Mouse (Mus musculus) CD4-positive helper T cell, adult 2 months (primary cell): ENCODE measurements around the gene Zkscan6.

Source experiments
- DNase-seq: peaks from one replicate; pipeline ENCODE4 v3.0.0-alpha.2; 2012; ENCODE audit warnings: low read depth, missing footprints, low spot score

Gene Zkscan6

DNA sequence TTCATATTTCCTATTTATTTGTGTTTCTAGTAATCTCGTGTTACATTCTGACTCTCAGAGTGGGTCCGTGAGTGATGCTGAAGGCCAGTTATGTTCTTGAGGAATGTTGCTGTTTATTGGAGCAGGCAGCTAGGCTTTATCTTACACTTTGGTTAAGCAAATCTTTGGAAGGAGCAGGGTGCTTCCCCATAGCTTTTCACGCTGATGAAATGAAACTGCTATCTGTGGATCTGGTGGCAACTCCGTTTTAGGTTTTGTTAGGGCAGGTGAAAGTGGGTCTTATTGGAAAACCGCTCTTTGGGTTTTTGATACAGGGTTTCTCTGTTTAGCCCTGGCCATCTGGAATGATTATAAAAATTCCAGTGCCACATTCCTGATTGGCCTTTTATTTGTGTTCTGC lies 5.1 kb downstream of the Zkscan6 start:
- DNase-seq = no peak

DNA sequence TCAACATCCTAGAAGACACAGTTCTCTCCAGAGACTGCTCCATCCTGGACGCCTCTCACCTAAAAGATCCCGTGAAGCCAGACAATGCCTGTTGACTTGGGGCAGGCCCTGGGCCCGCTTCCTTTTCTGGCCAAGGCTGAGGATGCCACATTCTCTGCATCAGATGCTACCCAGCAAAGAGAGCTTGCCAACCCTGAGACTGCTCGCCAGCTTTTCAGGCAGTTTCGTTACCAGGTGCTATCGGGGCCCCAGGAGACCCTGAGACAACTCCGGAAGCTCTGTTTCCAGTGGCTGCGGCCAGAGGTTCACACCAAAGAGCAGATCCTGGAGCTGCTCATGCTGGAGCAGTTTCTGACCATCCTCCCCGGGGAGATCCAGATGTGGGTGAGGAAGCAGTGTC lies 7.4 kb downstream of the Zkscan6 start:
- DNase-seq = no peak

DNA sequence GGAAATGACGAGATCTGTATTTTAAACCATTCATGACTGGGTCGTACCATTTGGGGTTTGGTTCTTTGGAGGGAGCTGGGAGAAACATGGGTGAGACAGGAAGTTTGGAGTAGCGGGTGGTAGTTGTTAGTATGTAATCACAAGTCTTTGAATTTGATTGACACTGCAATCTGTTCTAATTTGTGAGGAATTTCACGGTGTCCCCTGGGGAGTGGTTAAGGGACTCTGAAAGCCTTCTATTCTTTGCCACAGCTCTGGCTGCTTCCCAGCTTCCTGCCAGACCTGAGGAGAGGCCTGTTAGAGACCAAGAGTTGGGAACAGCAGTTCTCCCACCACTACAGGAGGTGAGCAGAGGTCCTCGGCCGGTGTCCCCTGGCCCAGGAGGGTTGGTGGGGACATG lies 9.3 kb downstream of the Zkscan6 start:
- no peak for DNase-seq

DNA sequence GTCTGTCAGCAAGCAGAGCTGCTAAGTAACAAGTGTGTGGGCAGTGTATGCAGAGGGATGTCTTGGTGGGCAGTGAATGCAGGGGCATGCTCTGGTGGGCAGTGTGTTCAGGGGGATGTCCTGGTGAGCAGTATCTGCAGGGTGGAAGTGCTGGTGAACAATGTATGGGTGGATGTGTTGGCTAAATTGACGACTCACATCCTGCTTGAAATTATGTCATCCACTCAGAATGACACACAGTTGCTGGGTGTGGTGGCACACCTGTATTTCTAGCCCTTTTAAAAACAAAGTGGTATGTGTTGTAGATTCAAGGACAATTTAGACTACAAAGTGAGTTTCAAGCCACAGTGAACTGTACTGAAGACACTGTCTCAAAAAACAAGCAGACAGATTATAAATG lies 11.2 kb downstream of the Zkscan6 start:
- DNase-seq = no peak

DNA sequence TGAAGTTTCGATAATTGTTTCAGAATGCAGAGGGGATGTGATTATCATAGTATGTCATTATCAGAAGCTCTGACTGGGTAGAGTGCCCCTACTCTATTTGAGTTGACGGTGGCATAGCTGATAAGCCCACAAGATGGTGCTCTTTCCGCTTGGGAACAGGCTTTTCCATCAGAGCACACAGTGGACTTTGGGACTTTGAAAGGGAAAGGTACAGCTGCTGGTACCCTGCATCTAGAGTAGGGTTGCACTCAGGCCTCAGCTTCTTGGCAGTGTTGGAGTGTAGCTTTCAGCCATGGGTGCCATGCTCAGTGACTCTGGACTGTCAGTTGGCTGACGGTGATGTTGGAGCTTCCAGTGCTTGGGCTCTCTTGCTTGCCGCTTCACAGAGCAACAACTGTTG lies 13.3 kb downstream of the Zkscan6 start:
- DNase-seq = no peak

DNA sequence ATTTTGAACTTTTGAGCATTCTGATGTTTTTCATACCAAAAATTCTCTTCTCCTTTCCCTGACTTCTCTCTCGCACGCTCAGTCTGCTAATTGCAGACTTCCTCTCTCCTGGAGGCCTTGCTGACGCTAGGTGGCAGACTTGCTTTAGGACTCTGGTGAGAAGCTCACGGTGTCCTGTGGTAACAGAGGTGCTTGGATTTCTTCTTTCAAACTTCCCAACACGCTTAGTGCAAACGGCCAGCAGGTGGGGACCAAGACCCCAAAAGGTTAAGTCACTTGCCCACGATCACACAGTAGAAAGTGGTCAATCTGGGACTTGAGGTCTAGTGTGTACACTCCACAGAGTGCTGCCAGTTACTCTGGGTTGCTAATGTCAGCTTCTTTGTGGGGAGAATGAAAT lies 13.9 kb downstream of the Zkscan6 start:
- DNase-seq = peak; percentile 20

DNA sequence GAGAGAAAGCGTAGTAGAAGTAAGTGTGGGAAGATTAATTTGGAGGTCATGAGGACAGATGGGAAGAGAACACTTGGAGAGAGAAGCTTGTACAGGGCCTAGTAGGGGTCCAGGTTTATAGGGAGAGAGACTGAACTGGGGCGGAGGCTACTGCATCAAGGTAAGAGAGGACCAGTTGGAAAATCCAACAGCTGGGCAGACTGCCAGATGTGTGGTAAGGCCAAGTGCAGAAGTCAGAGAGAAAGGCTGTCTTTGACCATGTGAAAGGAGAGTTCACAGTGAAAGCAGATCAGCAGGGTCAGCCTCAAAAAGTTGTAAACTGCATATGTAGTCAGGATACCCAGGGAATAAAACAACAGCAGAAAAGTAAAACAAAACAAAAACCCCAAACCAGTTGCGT lies 17.6 kb downstream of the Zkscan6 start:
- no peak for DNase-seq

DNA sequence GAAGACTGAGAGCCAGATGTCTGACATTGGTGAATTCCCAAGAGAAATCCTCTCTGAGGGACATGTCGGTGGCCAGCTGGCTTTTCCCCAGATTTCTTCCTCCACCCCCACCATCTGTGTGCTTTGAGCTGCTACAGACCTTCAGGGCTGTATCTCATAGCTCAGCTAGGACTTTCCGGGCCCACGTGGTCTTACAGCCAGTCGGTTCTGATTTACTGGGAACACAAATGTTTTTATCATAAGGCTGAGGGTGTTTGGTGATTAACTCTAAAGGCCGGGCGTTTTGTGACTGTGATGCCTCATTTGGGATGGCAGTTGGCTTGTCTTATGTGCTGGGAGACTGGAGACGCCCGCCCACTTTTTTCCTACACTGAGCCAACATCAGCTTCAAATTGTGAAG lies 32.0 kb downstream of the Zkscan6 start:
- DNase-seq = no peak

DNA sequence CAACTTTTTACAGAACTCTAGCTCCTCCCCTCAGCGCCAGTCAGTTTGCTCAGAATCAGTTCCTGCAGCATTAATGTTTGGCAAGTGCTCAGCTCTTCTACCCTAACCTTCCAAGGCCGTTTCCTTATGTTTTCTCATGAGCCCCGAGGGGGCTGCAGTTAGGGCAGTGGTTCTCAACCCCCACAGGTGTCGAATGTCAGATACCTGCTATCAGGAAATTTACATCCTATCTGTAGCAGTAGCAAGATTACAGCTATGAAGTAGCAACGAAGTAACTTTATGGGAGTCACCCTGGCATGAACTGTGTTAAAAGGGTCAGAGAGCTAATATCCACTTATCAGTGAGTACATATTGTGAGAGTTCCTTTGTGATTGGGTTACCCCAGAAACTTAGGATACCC lies 39.5 kb downstream of the Zkscan6 start:
- no peak for DNase-seq

DNA sequence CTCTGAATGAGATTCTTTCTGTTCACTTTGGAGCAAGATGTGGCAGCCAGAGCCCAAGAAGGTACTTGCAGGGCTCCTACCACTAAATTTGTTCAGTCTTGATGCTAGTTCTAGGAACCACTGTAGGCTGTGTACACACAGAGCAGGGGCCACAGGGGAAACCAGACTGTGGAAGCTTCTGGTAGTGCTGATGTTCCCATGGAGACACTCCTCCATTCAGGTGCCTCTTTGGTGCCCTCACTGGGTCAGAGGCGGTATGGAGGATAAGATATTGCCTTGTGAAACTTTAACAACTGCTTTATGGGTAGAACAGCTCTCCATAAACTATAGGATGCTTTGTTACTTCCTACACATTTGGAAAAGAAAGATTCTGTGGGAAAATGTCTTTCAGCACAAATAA lies 45.1 kb downstream of the Zkscan6 start:
- peak; percentile 7 for DNase-seq

DNA sequence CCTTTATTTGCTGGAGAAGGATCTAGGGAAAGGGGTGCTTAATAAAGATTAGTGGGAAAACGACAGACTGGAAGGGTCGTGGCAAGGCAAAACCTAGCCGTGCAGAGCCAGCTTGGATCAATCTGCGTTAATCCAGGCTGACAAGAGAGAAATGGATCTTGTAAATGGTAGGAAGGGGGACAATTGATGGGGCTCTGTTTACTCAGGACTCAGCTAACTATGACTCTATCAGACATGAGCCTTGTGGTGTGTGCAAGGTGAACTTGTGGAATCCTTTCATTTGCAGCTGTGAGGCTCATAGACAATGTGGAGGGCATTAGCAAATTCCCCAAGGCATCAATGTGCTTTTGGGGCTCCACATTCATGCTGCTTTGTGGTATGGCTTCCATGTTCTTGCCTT lies 54.5 kb downstream of the Zkscan6 start:
- DNase-seq = no peak

DNA sequence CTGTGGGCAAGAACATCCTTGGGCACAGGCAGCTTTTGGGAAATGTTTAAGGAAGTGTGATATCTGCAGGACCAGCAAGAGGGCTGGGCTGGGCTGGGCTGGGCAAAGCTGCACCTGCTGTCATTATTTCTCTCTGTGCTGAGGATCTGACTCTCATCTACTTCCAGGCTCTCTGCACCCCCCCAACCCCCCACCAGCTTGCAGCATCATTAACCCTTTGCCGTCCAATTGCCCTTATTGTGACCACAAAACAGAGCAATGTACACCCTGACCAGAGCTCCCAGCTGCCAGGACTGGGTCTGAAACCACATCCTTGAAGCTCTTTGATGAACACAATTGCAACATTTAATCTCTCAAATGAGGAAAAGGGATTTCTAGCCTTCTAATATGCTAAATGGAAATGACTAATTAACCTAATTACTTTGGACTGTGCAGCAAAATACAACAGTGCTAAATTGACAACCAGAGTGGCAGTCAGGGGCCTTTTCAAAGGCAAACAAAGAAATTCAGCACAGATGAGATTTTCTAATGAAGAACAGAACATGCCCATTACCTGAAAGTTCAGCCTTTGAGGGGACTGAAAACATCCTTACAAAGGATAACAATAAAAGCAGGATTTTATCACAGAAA lies 70.3 kb downstream of the Zkscan6 start:
- no peak for DNase-seq
